Mouse (Mus musculus) lung, postnatal 10 days (tissue): ENCODE measurements around the gene Treh.

Experiments
- DNase-seq: peaks from one replicate; pipeline ENCODE4 v3.0.0; 2021

The Treh gene

GRCm38 (mm10) chr9:44679565-44679964, 6.5 kb downstream of the Treh start:
- no peak for DNase-seq

GRCm38 (mm10) chr9:44683046-44683445, 10.0 kb downstream of the Treh start:
- DNase-seq = no peak

GRCm38 (mm10) chr9:44685346-44686330, 12.6 kb downstream of the Treh start:
- DNase-seq = peak; percentile 82

- DNase-seq = peak; percentile 34
These were observed 13.6 kb downstream of the Treh start for GRCm38 (mm10) chr9:44686638-44687037.

- DNase-seq = no peak
These were observed 15.0 kb downstream of the Treh start for GRCm38 (mm10) chr9:44688013-44688412.

GRCm38 (mm10) chr9:44690641-44691040, 17.6 kb downstream of the Treh start:
- DNase-seq = peak; percentile 54

- peak; percentile 84 for DNase-seq
These were observed 18.9 kb downstream of the Treh start for GRCm38 (mm10) chr9:44691671-44692520.

GRCm38 (mm10) chr9:44693071-44693470, 20.0 kb downstream of the Treh start:
- no peak for DNase-seq

GRCm38 (mm10) chr9:44697866-44698265, 24.8 kb downstream of the Treh start:
- no peak for DNase-seq

GRCm38 (mm10) chr9:44699196-44699595, 26.2 kb downstream of the Treh start:
- DNase-seq = no peak

- no peak for DNase-seq
These were observed 26.7 kb downstream of the Treh start for GRCm38 (mm10) chr9:44699730-44700129.

- DNase-seq = no peak
These were observed 34.9 kb downstream of the Treh start for GRCm38 (mm10) chr9:44707749-44708428.

GRCm38 (mm10) chr9:44708429-44708765, 35.4 kb downstream of the Treh start:
- peak; percentile 88 for DNase-seq

- DNase-seq = no peak
These were observed 35.9 kb downstream of the Treh start for GRCm38 (mm10) chr9:44708925-44709324.

- DNase-seq = peak; percentile 73
These were observed 36.6 kb downstream of the Treh start for GRCm38 (mm10) chr9:44709600-44709999.

GRCm38 (mm10) chr9:44710213-44710612, 37.2 kb downstream of the Treh start:
- no peak for DNase-seq

GRCm38 (mm10) chr9:44711602-44712001, 38.6 kb downstream of the Treh start:
- DNase-seq = no peak

- no peak for DNase-seq
These were observed 40.0 kb downstream of the Treh start for GRCm38 (mm10) chr9:44713080-44713479.

GRCm38 (mm10) chr9:44713574-44713973, 40.5 kb downstream of the Treh start:
- DNase-seq = no peak

- no peak for DNase-seq
These were observed 42.1 kb downstream of the Treh start for GRCm38 (mm10) chr9:44715109-44715508.

- DNase-seq = no peak
These were observed 42.8 kb downstream of the Treh start for GRCm38 (mm10) chr9:44715705-44716362.

GRCm38 (mm10) chr9:44716997-44717821, 44.2 kb downstream of the Treh start:
- no peak for DNase-seq
